ENCODE assay signal across 36 mouse cellular contexts in genomic region chr11:58782480-58783089, GRCm38 (mm10). TPM values are rescaled to one million over a fixed set of nuclear protein-coding genes. Genes with fewer than 3 reads are reported as not detected.
"Had no signal": no experiment of that assay in that cellular context is flagged by ENCODE, and none has a peak within 500 bp of the region (broad histone marks: within the 10 kb centered on the region; RNA-seq: fewer than 3 reads in every experiment).

Gene Olfr314 (plus strand): TSS chr11:58782952.

- H3K9ac ChIP-seq: liver, embryonic 13.5 days; midbrain, embryonic 15.5 days; neural tube, embryonic 13.5 days had no signal

- H3K36me3 ChIP-seq: liver, embryonic 13.5 days; midbrain, embryonic 15.5 days; neural tube, embryonic 13.5 days had no signal

- H3K27ac ChIP-seq: kidney, postnatal 0 days; layer of hippocampus, adult 2 months; left cerebral cortex, adult 2 months; liver, embryonic 13.5 days; midbrain, embryonic 15.5 days; neural tube, embryonic 13.5 days had no signal

- H3K9me3 ChIP-seq: liver, embryonic 13.5 days; midbrain, embryonic 15.5 days; neural tube, embryonic 13.5 days had no signal

- H3K4me1 ChIP-seq: liver, embryonic 13.5 days; midbrain, embryonic 15.5 days; neural tube, embryonic 13.5 days had no signal

- H3K4me2 ChIP-seq: liver, embryonic 13.5 days; midbrain, embryonic 11.5 days; midbrain, embryonic 15.5 days; neural tube, embryonic 13.5 days had no signal

- ATAC-seq: midbrain, embryonic 15.5 days had no signal

- H3K4me3 ChIP-seq: layer of hippocampus, adult 2 months; left cerebral cortex, adult 2 months; liver, embryonic 13.5 days; midbrain, embryonic 15.5 days; myocyte; neural tube, embryonic 13.5 days had no signal

- H3K27me3 ChIP-seq: liver, embryonic 13.5 days; midbrain, embryonic 15.5 days; neural tube, embryonic 13.5 days had no signal

- DNase-seq: kidney, adult 18-20 months; kidney, postnatal 25 days; layer of hippocampus, adult 9-11 months; layer of hippocampus, postnatal 36 days; liver, embryonic 13.5 days; lung, adult 2 months; lung, postnatal 14 days; lung, postnatal 4 days; retina, postnatal 1 day; right cerebral cortex, postnatal 25 days; thymus, adult 18-20 months; thymus, postnatal 14 days had no signal

RNA-seq across cellular contexts. Expression of gene Olfr314, which starts in this region (rescaled TPM):
- total RNA-seq: layer of hippocampus, adult 2 months; layer of hippocampus, postnatal 36 days; left cerebral cortex, adult 2 months; left cerebral cortex, postnatal 10 days; left cerebral cortex, postnatal 36 days; liver, adult 2 months; megakaryocyte progenitor cell, adult 5-6 weeks; megakaryocyte-erythroid progenitor cell, adult 5-6 weeks; monocyte, adult 5-6 weeks; neutrophil, adult 5-6 weeks had no signal
- polyA plus RNA-seq: kidney, embryonic 14.5 days; kidney, postnatal 0 days; large intestine, adult 2 months; limb, embryonic 11.5 days; limb, embryonic 14.5 days; liver, adult 2 months; liver, embryonic 13.5 days; liver, embryonic 16.5 days; lung, adult 2 months; lung, embryonic 16.5 days; midbrain, embryonic 11.5 days; midbrain, embryonic 15.5 days; myocyte; neural tube, embryonic 13.5 days; small intestine, adult 2 months; spleen, adult 2 months; stomach, embryonic 16.5 days; testis, adult 2 months had no signal
